Mouse (Mus musculus) hindbrain, embryonic 15.5 days (tissue): ENCODE results near the gene Ppp1r13l. TPM values are rescaled to one million over a fixed set of nuclear protein-coding genes. Genes with fewer than 3 reads are reported as not detected.

Source experiments
- ATAC-seq: fragments of 200-750 bp; cut with Nextera tagmentation; 2 replicates; pipeline ENCODE4 v1.8.0; 2017; ENCODE audit warnings: low read depth, moderate number of reproducible peaks, moderate TSS enrichment; ENCODE audit not compliant: low FRiP score
- H3K27ac ChIP-seq: fragments of 300-500 bp; sonication (generic); replicated peaks from 2 replicates; pipeline ENCODE4 v1.5.1; 2015; ENCODE audit warnings: mild to moderate bottlenecking, inconsistent platforms
- H3K27me3 ChIP-seq: fragments of 300-500 bp; sonication (generic); 2 replicates; pipeline ENCODE4 v1.6.1; 2015; ENCODE audit warnings: control low read depth, inconsistent platforms
- H3K36me3 ChIP-seq: fragments of 300-500 bp; sonication (generic); 2 replicates; pipeline ENCODE4 v1.6.1; 2015; ENCODE audit warnings: control low read depth, inconsistent platforms
- H3K4me1 ChIP-seq: fragments of 300-500 bp; sonication (generic); replicated peaks from 2 replicates; pipeline ENCODE4 v1.6.1; 2015; ENCODE audit warnings: control low read depth, inconsistent platforms
- H3K4me2 ChIP-seq: fragments of 300-500 bp; sonication (generic); 2 replicates; pipeline ENCODE4 v1.6.1; 2015; ENCODE audit warnings: moderate library complexity, mild to moderate bottlenecking, inconsistent platforms
- H3K4me3 ChIP-seq: fragments of 300-500 bp; sonication (generic); 2 replicates; pipeline ENCODE4 v1.5.1; 2015; ENCODE audit warnings: mild to moderate bottlenecking, inconsistent platforms
- H3K9ac ChIP-seq: fragments of 300-500 bp; sonication (generic); 2 replicates; pipeline ENCODE4 v1.6.1; 2015; ENCODE audit warnings: inconsistent platforms
- H3K9me3 ChIP-seq: fragments of 300-500 bp; sonication (generic); 2 replicates; pipeline ENCODE4 v1.6.1; 2016; ENCODE audit warnings: control low read depth, inconsistent platforms
- WGBS: fragments of 180-500 bp; shearing (Covaris S2); methylation state at CpG from one replicate; pipeline ENCODE4 v1.1.7; 2015; 5-methylcytosine and 5-hydroxymethylcytosine counted together
- polyA plus RNA-seq: library from polyadenylated mRNA; unstranded; fragments of >200 nt; fragmentation: Nextera tagmentation; extraction: Ambion mirVana; gene quantifications from 2 replicates; pipeline ENCODE4 v1.2.1, GENCODE M21; 2015

Gene Ppp1r13l
- polyA plus RNA-seq, 1 experiment from 2014 or later = 3.0 TPM

DNA sequence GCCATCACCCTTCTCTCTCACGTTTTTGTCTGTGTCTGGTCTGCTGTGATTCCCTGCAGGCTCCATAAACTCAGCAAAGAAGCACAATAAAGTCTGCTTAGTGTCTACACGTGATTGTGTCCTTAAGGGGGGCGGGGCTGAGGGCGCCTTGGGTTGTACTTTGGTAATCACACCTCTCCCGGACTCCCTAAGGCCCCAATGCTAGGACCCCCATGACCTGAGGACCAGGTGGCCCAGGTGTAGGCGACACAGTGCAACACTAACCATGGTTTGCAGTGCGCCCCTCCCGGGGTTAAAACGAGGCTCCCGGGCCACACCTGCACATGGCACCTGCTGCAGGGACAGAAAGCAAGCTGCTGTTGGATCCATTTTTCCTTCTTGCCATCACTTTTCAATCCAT lies 18.3 kb upstream of the Ppp1r13l start:
- Histone ChIP-seq H3K4me3 (peak overlapping the region; percentile 45), H3K27ac (no peak overlapping the region), H3K36me3 (no peaks in the 10 kb centered on the region), H3K4me2 (peak overlapping the region; percentile 95), H3K27me3 (0 out of 2 replicates have a peak, but pooled peaks cover 14% of the 10 kb centered on the region), H3K9ac (no peak overlapping the region), H3K9me3 (no peaks in the 10 kb centered on the region), H3K4me1 (peaks cover 44% of the 10 kb centered on the region)
- no peak for ATAC-seq
- 23% methylated on average over 10 of the region's 10 CpGs for WGBS

DNA sequence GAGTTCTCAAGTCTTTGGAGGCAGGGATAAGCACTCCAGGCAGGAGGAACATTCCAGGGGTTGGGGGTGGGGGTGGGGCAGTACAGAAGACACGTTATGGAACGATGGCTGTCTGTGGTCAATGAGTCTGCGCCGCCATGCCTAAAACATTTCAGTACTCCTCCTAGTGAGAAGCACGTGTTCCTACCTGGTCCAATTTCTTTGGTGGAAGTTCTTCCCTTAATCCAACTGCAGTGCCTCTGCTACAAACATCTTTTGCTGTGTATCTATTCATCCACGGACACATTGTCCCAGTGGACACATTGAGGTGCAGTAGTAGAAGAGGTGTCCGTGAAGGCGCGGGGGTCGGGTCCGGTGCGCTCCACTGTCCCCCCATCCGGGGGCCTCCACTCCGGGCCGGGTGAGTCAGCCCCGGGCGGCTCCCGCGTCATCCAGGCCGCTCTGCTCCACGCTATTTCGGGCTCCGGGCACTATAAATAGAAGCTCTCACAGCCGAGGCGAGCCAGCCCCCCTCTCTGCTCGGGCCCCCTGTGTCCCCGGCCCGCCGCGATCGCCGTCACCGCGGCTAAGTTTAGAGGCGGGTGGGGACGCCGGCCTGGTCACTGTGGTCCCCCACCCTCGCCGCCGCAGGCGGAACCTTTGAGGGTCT lies 17.7 kb upstream of the Ppp1r13l start:
- no peak for ATAC-seq
- 0 out of 2 replicates have a peak, but pooled peaks cover 14% of the 10 kb centered on the region for H3K27me3 ChIP-seq
- H3K4me3 ChIP-seq = peak overlapping the region; percentile 45
- H3K27ac ChIP-seq = no peak overlapping the region
- peak overlapping the region; percentile 45 for H3K9ac ChIP-seq
- H3K4me2 ChIP-seq = peak overlapping the region; percentile 95
- H3K36me3 ChIP-seq = no peaks in the 10 kb centered on the region
- H3K9me3 ChIP-seq = no peaks in the 10 kb centered on the region
- WGBS = under 1% methylated on average over 41 of the region's 41 CpGs
- H3K4me1 ChIP-seq = peaks cover 49% of the 10 kb centered on the region

DNA sequence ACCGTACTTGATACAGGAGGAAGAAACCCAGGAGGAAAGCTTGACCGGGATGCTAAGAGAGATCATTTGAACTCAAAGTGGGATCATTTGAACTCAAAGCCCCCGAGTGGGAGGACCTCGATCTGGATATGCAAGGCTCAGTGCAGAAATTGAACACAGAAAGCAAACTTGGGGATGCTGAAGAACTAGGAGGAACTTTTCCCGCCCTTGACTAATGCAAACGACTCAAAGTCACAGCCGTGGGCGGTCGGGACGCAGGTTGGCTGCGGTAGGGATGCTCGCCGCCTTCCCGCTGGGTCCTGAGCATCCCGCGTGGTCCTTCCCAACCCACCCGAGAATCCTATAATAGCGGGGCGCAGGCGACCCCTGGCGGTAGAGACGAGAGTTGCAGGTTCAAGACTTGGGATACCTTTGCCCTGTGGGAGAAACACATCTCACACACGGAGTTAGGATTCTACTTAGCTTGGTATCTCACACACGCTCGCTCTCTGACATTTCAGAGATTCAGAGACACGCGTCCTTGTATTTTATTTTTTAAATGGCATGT lies 17.0 kb upstream of the Ppp1r13l start:
- H3K4me1 ChIP-seq = peaks cover 49% of the 10 kb centered on the region
- under 1% methylated on average over 27 of the region's 27 CpGs for WGBS
- no peaks in the 10 kb centered on the region for H3K9me3 ChIP-seq
- H3K9ac ChIP-seq = peak overlapping the region; percentile 45
- peak overlapping the region; percentile 95 for H3K4me2 ChIP-seq
- no peak overlapping the region for H3K27ac ChIP-seq
- 0 out of 2 replicates have a peak, but pooled peaks cover 14% of the 10 kb centered on the region for H3K27me3 ChIP-seq
- no peaks in the 10 kb centered on the region for H3K36me3 ChIP-seq
- ATAC-seq = no peak
- peak overlapping the region; percentile 45 for H3K4me3 ChIP-seq

DNA sequence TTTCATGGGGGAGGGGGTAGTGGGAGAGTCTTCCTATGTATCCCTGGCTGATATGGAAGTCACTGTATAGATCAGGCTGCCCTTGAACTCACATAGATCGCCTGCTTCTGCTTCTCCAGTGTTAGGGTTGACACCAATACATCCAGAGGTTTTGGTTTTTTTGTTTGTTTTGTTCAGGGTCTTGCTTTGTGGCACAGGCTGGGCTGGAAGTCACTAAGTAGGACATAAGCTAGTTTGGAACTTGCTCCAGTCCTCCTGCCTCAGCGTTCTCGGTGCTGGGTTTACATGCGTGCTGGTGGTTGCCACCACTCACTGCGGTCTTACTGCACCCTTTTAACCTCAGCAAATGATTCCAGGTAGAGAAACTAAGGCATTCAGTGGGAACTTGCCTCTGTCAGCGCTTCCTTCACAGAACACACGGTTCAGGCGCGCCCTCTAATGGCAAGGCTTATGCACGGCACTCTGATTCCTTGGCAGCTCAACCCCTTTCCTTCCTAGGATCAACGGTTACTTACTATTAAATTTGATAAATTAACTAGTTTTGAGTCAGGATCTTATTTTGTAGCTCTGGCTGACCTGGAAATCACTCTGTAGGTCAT lies 16.2 kb upstream of the Ppp1r13l start:
- Histone ChIP-seq H3K4me2 (peak overlapping the region; percentile 95; the same call in 1 of the 2 replicates), H3K36me3 (0 out of 2 replicates have a peak, but pooled peaks cover under 1% of the 10 kb centered on the region), H3K4me3 (no peak overlapping the region), H3K4me1 (peaks cover 49% of the 10 kb centered on the region), H3K9me3 (no peaks in the 10 kb centered on the region), H3K9ac (no peak overlapping the region), H3K27me3 (0 out of 2 replicates have a peak, but pooled peaks cover 14% of the 10 kb centered on the region), H3K27ac (no peak overlapping the region)
- no peak for ATAC-seq
- WGBS = 2% methylated on average over 11 of the region's 11 CpGs

DNA sequence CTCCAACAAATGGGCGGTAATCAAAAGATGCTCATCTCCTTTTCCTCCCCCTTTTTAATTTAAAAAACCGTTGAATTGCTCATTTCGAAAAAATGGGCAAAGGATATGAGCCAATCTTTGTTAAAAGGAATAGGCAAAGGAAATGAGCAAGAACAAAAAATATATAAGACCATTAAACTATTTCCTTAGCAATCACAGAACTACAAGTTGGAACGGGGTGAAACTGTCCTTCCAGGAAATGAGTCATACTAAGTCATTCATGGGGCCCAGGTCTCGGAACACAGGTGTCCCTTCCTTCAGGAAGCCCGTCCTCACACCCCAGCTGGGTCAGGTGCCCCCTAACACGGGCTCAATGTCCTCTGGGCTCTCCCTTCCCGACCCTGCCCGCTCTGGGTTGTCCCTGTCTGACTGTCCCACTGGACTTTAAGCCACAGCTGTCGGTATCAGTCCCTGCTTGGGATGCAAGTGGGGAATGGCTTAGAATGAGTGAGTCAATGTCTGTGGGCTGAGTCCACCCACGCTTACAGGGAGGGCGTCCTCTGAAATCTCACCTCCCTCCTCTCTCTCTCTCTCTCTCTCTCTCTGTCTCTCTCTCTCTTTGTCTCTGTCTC lies 15.2 kb upstream of the Ppp1r13l start, which contains the start of gene Ercc1:
Gene Ercc1 (plus strand): TSS at position 542 of the 611 bp plus-strand sequence.
- no peaks in the 10 kb centered on the region for H3K9me3 ChIP-seq
- H3K27me3 ChIP-seq = 0 out of 2 replicates have a peak, but pooled peaks cover 14% of the 10 kb centered on the region
- H3K4me3 ChIP-seq = peak within 1 kb of the TSS; percentile 82
- H3K9ac ChIP-seq = peak within 1 kb of the TSS; percentile 77
- 25% methylated on average over 12 of the region's 12 CpGs for WGBS
- peaks cover 11% of the 10 kb centered on the region; the same call in 1 of the 2 replicates for H3K36me3 ChIP-seq
- H3K4me1 ChIP-seq = peaks cover 49% of the 10 kb centered on the region
- ATAC-seq = peak; percentile 10; the same call in 1 of the 2 replicates
- peak within 1 kb of the TSS; percentile 89 for H3K4me2 ChIP-seq
- peak within 1 kb of the TSS; percentile 89 for H3K27ac ChIP-seq

DNA sequence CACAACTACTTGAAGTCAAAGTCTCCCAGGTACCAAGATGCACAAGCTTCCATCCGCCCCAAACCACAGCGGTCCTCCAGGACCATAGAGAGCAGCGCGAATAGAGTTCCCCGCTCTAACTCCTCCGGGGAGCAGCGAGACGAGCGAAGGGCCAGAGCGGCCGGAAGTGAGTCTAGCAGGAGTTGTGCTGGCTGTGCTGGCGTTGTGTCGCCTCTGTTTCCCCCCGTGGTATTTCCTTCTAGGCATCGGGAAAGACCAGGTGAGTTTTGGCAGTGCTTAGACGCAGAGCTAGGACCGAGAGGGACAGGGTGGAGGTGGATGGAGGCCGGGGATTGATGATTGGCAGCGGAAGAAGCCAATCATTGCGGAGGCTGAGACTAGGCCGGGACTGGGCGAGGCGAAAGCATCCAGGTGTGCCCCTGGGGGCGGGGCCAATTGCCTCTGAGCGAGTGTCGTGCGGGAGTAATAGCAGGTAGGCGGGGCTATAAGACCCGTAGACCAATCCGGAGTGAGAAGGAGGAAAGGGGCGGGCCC lies 14.5 kb upstream of the Ppp1r13l start:
- Histone ChIP-seq H3K4me1 (peaks cover 49% of the 10 kb centered on the region), H3K4me3 (peak overlapping the region; percentile 82), H3K36me3 (peaks cover 13% of the 10 kb centered on the region; the same call in 1 of the 2 replicates), H3K9ac (peak overlapping the region; percentile 77), H3K27ac (peak overlapping the region; percentile 89), H3K9me3 (no peaks in the 10 kb centered on the region), H3K4me2 (peak overlapping the region; percentile 89), H3K27me3 (0 out of 2 replicates have a peak, but pooled peaks cover 14% of the 10 kb centered on the region)
- ATAC-seq = peak; percentile 96
- 1% methylated on average over 31 of the region's 31 CpGs for WGBS

DNA sequence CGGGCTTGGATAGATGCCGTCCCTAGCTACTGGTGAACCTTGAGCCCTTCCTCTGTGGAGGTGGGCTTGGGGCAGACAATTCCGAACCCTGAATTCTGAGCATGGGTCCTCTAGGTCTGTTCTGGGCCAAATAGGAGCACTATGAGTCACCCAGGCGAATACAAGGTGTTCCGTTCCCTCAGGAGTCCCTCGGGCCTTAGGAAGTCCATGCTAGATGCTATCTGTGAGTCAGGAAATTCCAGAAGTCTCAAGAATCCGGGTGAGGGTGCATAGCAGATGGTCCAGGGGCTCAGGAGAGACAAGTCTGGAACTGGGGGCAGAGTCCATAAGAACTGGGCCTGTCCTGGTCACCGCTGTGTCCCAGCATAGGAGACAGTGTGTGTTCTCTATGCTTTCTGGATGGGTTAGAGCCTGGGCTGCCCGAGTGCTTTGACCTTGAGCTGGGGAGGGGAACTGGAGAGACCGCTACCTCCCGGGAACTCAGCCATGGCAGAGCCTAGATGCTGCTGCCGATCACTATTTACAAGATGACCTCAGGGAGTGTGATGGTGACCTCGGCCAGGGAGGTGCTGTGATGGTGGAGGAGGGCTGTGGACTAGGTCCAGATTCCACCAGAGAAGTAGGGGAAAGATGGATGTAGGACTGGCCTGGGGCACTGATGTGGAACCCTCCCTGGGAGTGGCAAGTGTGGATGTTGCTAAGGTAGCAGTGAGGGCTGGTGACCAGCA lies 10.2 kb upstream of the Ppp1r13l start:
- Histone ChIP-seq H3K9ac (no peak overlapping the region), H3K9me3 (no peaks in the 10 kb centered on the region), H3K36me3 (peaks cover 37% of the 10 kb centered on the region), H3K4me2 (no peak overlapping the region), H3K27me3 (no peaks in the 10 kb centered on the region), H3K4me1 (peaks cover 18% of the 10 kb centered on the region), H3K4me3 (no peak overlapping the region), H3K27ac (no peak overlapping the region)
- ATAC-seq = no peak
- WGBS = 91% methylated on average over 13 of the region's 13 CpGs

DNA sequence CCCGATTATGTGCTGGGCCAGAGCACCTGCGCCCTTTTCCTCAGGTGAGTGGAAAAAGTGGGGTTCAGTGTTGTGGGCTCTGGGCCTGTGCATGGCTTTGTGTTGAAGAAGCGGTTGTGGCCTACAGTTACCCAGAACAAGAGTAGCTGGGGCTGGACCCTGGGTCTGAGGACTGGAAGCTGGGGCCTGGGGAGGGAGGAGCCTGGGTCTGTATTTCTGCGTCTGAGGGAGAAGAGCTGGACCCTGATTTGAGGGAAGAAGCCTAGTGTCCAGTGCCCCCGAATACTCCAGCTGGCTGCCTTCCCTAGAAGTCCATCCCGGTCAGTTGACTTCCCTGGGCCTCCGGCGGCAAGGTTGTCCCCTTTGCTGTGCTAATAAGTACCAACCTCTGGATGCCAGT lies 9.3 kb upstream of the Ppp1r13l start:
- no peaks in the 10 kb centered on the region for H3K9me3 ChIP-seq
- H3K36me3 ChIP-seq = peaks cover 45% of the 10 kb centered on the region
- no peak overlapping the region for H3K4me2 ChIP-seq
- peaks cover 13% of the 10 kb centered on the region for H3K4me1 ChIP-seq
- no peak overlapping the region for H3K27ac ChIP-seq
- ATAC-seq = no peak
- H3K4me3 ChIP-seq = no peak overlapping the region
- 96% methylated on average over 8 of the region's 8 CpGs for WGBS
- H3K9ac ChIP-seq = no peak overlapping the region
- no peaks in the 10 kb centered on the region for H3K27me3 ChIP-seq

DNA sequence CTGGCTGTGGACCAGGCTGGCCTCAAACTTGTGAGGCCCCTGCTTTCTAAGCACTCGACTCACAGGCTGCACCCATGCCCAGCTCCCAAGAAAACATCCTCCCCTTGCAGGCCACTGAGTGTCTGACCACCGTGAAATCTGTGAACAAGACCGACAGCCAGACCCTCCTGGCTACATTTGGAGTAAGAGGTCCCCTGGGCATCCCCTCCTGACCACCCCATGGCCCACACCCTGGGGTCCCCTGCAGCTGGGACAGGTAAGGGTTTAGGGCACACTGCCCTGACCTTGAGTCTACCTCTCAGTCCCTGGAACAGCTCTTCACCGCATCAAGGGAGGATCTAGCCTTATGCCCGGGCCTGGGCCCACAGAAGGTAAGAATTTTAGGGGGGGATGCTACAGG lies 4.6 kb upstream of the Ppp1r13l start:
- H3K27me3 ChIP-seq = no peaks in the 10 kb centered on the region
- no peak overlapping the region for H3K27ac ChIP-seq
- peaks cover 10% of the 10 kb centered on the region for H3K4me1 ChIP-seq
- no peak for ATAC-seq
- no peak overlapping the region for H3K9ac ChIP-seq
- peaks cover 49% of the 10 kb centered on the region for H3K36me3 ChIP-seq
- no peak overlapping the region for H3K4me3 ChIP-seq
- no peak overlapping the region for H3K4me2 ChIP-seq
- 93% methylated on average over 5 of the region's 5 CpGs for WGBS
- H3K9me3 ChIP-seq = no peaks in the 10 kb centered on the region

DNA sequence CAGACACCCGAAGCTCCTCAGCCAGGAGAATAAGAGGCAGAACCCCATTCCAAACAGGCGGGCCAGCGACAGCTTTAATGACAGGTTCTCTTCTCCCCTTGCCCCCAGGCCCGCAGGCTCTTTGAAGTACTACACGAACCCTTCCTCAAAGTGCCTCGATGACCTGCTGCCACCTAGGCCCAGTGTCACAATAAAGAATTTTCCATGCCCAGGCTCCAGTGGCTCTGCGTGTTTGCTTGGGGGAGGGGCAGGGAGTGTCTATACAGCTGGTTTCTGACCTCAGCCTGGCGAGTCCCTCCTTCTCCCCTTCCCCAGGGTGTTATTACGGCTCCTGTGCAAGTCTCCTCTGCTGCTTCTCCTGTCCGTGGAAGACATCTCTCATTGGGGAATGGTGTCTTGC lies 3.2 kb upstream of the Ppp1r13l start:
- Histone ChIP-seq H3K27ac (no peak overlapping the region), H3K4me1 (peaks cover 22% of the 10 kb centered on the region), H3K4me3 (no peak overlapping the region), H3K9ac (no peak overlapping the region), H3K9me3 (no peaks in the 10 kb centered on the region), H3K36me3 (peaks cover 44% of the 10 kb centered on the region), H3K27me3 (peaks cover 3% of the 10 kb centered on the region; the same call in 1 of the 2 replicates), H3K4me2 (no peak overlapping the region)
- ATAC-seq = no peak
- 72% methylated on average over 10 of the region's 10 CpGs for WGBS
